Mouse (Mus musculus): ENCODE data around the gene Mrpl23. TPM values are rescaled to one million over a fixed set of nuclear protein-coding genes. Genes with fewer than 3 reads are reported as not detected.

The Mrpl23 gene
- total and polyA plus RNA-seq, 3 experiments: 11.4 to 48.2 TPM; not detected in 1

DNA sequence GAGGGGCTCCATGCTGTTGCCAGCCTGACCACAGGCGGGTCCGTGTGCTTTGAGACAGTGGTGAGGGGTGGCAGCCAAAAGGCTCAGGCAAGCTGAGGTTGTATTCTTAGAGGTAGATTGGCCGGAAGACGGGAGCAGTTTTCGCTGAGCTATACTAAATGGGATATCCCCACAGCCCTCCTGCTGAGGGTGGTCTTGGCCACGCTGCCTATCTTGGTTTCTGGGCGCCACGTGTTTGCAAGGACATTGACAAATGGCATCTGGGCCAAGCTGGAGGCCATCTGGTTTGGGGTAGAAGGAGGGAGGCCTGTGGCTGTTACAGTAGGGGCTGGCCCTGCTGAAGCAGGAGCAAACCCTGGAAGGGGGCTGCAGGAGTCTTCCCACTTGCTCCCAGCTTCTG is 39.0 kb upstream of the Mrpl23 start:
- no peak for DNase-seq (ENCODE audit: low read depth, low spot score)
- Histone ChIP-seq H3K9me3 (replicated peaks; ENCODE audit: insufficient read depth, low read length) (no peaks in the 10 kb centered on the region), H3K27ac (ENCODE audit: control insufficient read depth, low read depth, low read length) (no peak overlapping the region), H3K79me2 (ENCODE audit: control insufficient read depth, insufficient read depth, low read length, poor library complexity) (no peaks in the 10 kb centered on the region), H3K36me3 (ENCODE audit: control insufficient read depth in 1 of 2, insufficient read depth in 2 of 2, low read length in 2 of 2) (no peaks in the 10 kb centered on the region), H3K9ac (ENCODE audit: control insufficient read depth, low read depth, low read length, poor library complexity, severe bottlenecking) (no peak overlapping the region), H3K27me3 (ENCODE audit: control insufficient read depth in 1 of 2, insufficient read depth in 2 of 2, low read length in 2 of 2) (no peaks in the 10 kb centered on the region), H3K4me3 (ENCODE audit: control insufficient read depth in 1 of 2, insufficient read depth in 1 of 2, low read depth in 2 of 2, low read length in 2 of 2) (no peak overlapping the region), H3K4me1 (ENCODE audit: control insufficient read depth in 1 of 2, insufficient read depth in 2 of 2, low read length in 2 of 2) (no peaks in the 10 kb centered on the region)
- TF ChIP-seq POLR2A (IDR thresholded peaks at IDR 0.05; ENCODE audit: control insufficient read depth in 1 of 2, insufficient read depth in 1 of 2, low read depth in 1 of 2, low read length in 2 of 2, poor library complexity in 1 of 2) (no peak), ZKSCAN1 (IDR thresholded peaks at IDR 0.05; ENCODE audit: low read depth, low read length) (no peak), RAD21 (IDR thresholded peaks at IDR 0.05; ENCODE audit: low read depth, low read length) (no peak), MAZ (IDR thresholded peaks at IDR 0.05; ENCODE audit: low read depth, low read length) (no peak), TBP (IDR thresholded peaks at IDR 0.05; ENCODE audit: low read depth, low read length) (no peak), CTCF (IDR thresholded peaks at IDR 0.05 in 2 of 3, conservative IDR thresholded peaks at IDR 0.05 in 1 of 3; ENCODE audit: control insufficient read depth in 1 of 3, insufficient read depth in 1 of 3, low read depth in 2 of 3, low read length in 3 of 3, poor library complexity in 1 of 3, severe bottlenecking in 1 of 3) (no peak), GATA1 (IDR thresholded peaks at IDR 0.05; ENCODE audit: low read depth, low read length) (no peak), KAT2A (conservative IDR thresholded peaks at IDR 0.05; ENCODE audit: low read depth, low read length) (no peak), SMC3 (IDR thresholded peaks at IDR 0.05; ENCODE audit: low read depth, low read length) (no peak), ETS1 (IDR thresholded peaks at IDR 0.05; ENCODE audit: low read depth, low read length) (no peak)

DNA sequence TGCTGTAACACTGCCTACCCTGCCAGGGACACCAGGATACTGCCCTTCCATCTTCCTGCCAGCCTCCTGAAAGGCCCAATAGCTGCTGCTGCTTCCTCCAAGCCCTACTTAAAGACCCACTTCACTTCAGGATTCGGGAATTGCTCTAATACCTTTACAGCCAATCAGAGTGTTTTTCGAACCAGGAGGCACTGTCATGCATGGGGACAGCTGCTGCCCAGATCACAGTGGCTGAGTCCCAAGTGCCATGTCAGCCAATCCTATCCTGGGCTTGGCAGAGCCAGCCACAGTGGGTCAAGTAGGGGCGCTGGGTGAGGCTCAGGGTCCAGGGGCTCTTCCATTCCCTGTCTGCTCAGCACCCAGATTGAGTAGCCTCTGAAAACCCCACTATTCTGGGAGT is 36.3 kb upstream of the Mrpl23 start:
- H3K36me3 ChIP-seq (ENCODE audit: control insufficient read depth in 1 of 2, insufficient read depth in 2 of 2, low read length in 2 of 2): no peaks in the 10 kb centered on the region
- TF ChIP-seq MYC (IDR thresholded peaks at IDR 0.05; ENCODE audit: low read depth, low read length): no peak
- no peak for TF ChIP-seq GABPA (IDR thresholded peaks at IDR 0.05; ENCODE audit: low read depth, low read length)
- TF ChIP-seq HCFC1 (IDR thresholded peaks at IDR 0.05; ENCODE audit: low read depth, low read length): no peak
- no peak for TF ChIP-seq TAL1 (IDR thresholded peaks at IDR 0.05; ENCODE audit: low read length)
- TF ChIP-seq POLR2AphosphoS2 (IDR thresholded peaks at IDR 0.05; ENCODE audit: low read length): no peak
- no peak for TF ChIP-seq NRF1 (IDR thresholded peaks at IDR 0.05; ENCODE audit: insufficient read depth, low read depth, low read length, poor library complexity, severe bottlenecking)
- TF ChIP-seq CHD1 (IDR thresholded peaks at IDR 0.05; ENCODE audit: low read depth, low read length): no peak
- no peak for TF ChIP-seq UBTF (IDR thresholded peaks at IDR 0.05; ENCODE audit: borderline replicate concordance, insufficient read depth, low read depth, low read length)
- no peak for TF ChIP-seq ZMIZ1 (IDR thresholded peaks at IDR 0.05; ENCODE audit: low read depth, low read length)
- TF ChIP-seq GATA1 (IDR thresholded peaks at IDR 0.05; ENCODE audit: low read depth, low read length): no peak
- H3K27ac ChIP-seq (ENCODE audit: control insufficient read depth, low read depth, low read length): no peak overlapping the region
- no peaks in the 10 kb centered on the region for H3K9me3 ChIP-seq (replicated peaks; ENCODE audit: insufficient read depth, low read length)
- no peaks in the 10 kb centered on the region; a peak in 1 of 4 replicates for H3K27me3 ChIP-seq (ENCODE audit: control insufficient read depth in 1 of 2, insufficient read depth in 2 of 2, low read length in 2 of 2)
- no peak overlapping the region for H3K4me3 ChIP-seq (ENCODE audit: control insufficient read depth in 1 of 2, insufficient read depth in 1 of 2, low read depth in 2 of 2, low read length in 2 of 2)
- no peak overlapping the region for H3K9ac ChIP-seq (ENCODE audit: control insufficient read depth, low read depth, low read length, poor library complexity, severe bottlenecking)
- DNase-seq (ENCODE audit: low read depth, low spot score): no peak
- H3K79me2 ChIP-seq (ENCODE audit: control insufficient read depth, insufficient read depth, low read length, poor library complexity): no peaks in the 10 kb centered on the region
- no peaks in the 10 kb centered on the region for H3K4me1 ChIP-seq (ENCODE audit: control insufficient read depth in 1 of 2, insufficient read depth in 2 of 2, low read length in 2 of 2)
